Mouse (Mus musculus) granulocyte monocyte progenitor cell, adult 5-6 weeks (primary cell): ENCODE measurements at regions not wholly inside any gene's neighbourhood (a gene's known extent, or its start where the extent isn't known, plus 50 kb on each side); places are given as distances from the start of the nearest gene placed in this dataset.

Experiments used
- ATAC-seq: replicated peaks from 2 replicates; pipeline ENCODE4 v1.8.0; 2016; ENCODE audit warnings: mild to moderate bottlenecking, moderate TSS enrichment, inconsistent platforms; ENCODE audit not compliant: poor library complexity, severe bottlenecking

- ATAC-seq, result no peak
Observed at GRCm38 (mm10) chr4:72377520-72377919, 176.8 kb upstream of the Tle1 start.

- no peak for ATAC-seq
Observed at GRCm38 (mm10) chr4:72351985-72352384, 151.3 kb upstream of the Tle1 start.

GRCm38 (mm10) chr4:72331882-72332281 lies 131.2 kb upstream of the Tle1 start:
- ATAC-seq, result no peak

DNA sequence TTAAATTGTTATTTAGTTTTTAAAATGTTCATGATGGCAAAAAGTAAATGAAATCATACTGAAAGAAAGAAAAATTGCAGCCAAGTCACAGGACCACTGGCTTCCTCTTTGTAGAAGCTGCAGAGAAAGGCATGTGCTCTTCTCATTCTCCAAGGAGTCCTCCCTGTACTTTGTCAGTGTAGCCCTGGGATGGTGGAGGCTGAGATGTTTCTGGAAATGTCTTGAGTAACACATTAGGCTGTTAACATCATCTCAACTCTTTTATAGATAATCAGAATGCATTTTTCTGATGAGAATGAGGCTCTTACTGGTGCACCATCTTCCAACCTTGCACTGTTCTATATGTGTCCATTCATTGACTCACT lies 128.3 kb upstream of the Tle1 start:
- no peak for ATAC-seq

- no peak for ATAC-seq
Observed at GRCm38 (mm10) chr4:72328282-72329025, 127.7 kb upstream of the Tle1 start.

DNA sequence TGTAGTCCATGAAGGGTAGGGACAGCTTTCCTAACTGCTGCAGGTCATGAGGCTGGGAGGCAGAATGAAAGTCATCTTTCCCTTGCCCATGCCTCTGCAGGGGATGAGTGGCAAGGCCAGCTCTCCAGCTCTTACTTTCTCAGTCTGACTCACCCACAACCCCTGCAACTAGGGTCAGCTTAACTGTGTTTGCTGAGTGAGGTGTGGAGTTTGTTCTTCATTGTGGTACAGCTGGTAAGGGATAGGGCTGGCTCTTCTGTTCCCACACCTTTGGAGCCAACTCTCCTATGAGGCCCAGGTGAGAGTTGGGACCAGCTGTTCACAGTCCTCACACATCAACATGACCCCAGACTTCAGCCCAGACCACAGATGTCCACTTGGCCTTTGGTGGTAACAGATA lies 124.2 kb upstream of the Tle1 start:
- ATAC-seq, result no peak

- ATAC-seq, result no peak
Observed at GRCm38 (mm10) chr4:72285112-72285675, 84.5 kb upstream of the Tle1 start.

GRCm38 (mm10) chr4:72250531-72250930 lies 49.8 kb upstream of the Tle1 start:
- no peak for ATAC-seq
